Mouse (Mus musculus) left cerebral cortex, adult 2 months (tissue): Measurements from ENCODE around the gene Npr1. TPM values are rescaled to one million over a fixed set of nuclear protein-coding genes. Genes with fewer than 3 reads are reported as not detected.
A peak's percentile ranks its signal among the peaks of the same experiment; 100 is the strongest.

Experiments
- DNase-seq, 2 experiments: peaks; one replicate each; pipeline ENCODE4 v3.0.0; 2021 to 2022; ENCODE audit warnings: low spot score in 2 of 2, mixed read lengths in 1 of 2; ENCODE audit errors: extremely low spot score in 1 of 2
- H3K27ac ChIP-seq: fragments of 200-600 bp; 2 replicates; pipeline ENCODE4 v1.8.1; 2022
- H3K4me3 ChIP-seq: fragments of 200-600 bp; 2 replicates; pipeline ENCODE4 v1.8.1; 2022
- CTCF ChIP-seq: fragments of 200-600 bp; IDR thresholded peaks from 2 replicates; pipeline ENCODE4 v1.8.1; 2022; ENCODE audit warnings: antibody characterized with exemption, mild to moderate bottlenecking, moderate library complexity
- intact Hi-C: fragments of 180-260 bp; cut with DNase I; formaldehyde crosslinking; loops from one replicate; pipeline ENCODE4 v1.15.1; 2025
- total RNA-seq, 2 experiments: library from RNA; stranded (reverse); gene quantifications; 2 replicates each; pipeline ENCODE4 v1.2.3; 2021

The Npr1 gene
- total RNA-seq, 2 experiments from 2014 or later: 3.3 TPM

DNA sequence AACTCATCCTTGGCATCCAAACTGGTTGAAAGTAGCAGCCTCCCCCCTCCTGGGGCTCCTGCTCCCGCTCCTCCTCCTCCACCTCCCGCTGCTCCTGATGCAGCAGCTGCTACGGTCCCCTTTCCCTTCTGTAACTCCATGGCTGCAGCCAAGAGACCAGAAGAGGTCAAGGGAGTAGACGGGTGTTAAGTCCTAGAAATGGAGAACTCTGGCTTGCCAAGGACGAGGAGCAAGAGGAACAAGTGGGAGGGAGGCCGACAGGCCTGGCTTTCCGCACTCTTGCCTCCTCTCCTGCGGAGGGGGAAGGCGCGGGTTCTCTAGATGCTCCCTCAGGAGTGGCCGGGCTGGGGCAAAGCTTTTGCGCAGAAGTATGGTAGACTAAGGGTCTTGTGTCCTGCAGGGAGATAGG lies 32.9 kb downstream of the Npr1 start:
- intact Hi-C loops: loop anchor here (2.0 to 5.0 kb wide), 2 partner anchors 42 to 219 kb away; partner anchors contain the start of gene S100a7a
- peak; percentile 37 to 47 for DNase-seq
- TF ChIP-seq CTCF: no peak
- Histone ChIP-seq H3K4me3 (peak overlapping the region; percentile 79), H3K27ac (peak overlapping the region; percentile 99)

DNA sequence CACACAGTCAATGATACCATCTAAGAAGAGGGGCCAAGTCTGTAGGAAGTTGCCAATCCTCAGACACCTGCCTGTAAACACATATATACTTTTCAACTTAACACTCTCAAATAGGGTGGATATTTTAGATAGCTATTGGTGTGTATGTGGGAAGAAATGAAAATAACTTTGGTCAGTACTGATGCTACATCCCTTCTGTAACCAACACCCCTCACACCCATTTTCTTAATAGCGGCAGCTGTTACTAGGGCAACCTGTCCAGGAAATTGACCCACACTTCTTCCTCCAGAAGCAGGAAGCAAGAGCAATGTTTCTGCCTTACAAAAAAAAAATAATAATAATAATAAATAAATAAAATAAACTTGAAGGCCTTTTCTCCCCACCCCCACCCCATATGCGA lies 33.3 kb downstream of the Npr1 start:
- intact Hi-C loops: loop anchor here (2.0 to 5.0 kb wide), 2 partner anchors 42 to 220 kb away; partner anchors contain the start of gene S100a7a
- DNase-seq: no peak
- TF ChIP-seq CTCF: no peak
- Histone ChIP-seq H3K4me3 (peak overlapping the region; percentile 79), H3K27ac (no peak overlapping the region)

DNA sequence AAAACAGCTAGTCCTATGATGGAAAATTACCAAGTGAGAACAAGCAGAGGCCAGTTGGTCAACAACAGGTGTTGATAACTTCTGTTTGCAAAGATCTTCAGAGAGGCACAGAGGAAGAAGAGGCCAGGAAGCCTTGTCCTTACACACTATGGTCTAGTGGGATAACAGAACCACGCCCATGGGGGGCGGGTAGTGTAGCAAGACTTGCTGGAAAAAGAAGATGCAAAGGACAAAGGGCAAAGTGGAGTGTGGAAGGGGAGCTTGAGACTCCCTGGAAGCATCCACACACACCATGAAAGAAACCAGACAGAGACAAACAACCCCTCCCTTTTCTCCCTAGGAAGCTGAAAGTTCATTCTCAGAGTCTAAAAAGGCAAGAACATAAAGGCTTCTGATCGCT lies 36.1 kb downstream of the Npr1 start:
- no peak for DNase-seq
- intact Hi-C loops: no loop called here
- no peak for TF ChIP-seq CTCF
- no peak overlapping the region for H3K27ac ChIP-seq
- H3K4me3 ChIP-seq: no peak overlapping the region

DNA sequence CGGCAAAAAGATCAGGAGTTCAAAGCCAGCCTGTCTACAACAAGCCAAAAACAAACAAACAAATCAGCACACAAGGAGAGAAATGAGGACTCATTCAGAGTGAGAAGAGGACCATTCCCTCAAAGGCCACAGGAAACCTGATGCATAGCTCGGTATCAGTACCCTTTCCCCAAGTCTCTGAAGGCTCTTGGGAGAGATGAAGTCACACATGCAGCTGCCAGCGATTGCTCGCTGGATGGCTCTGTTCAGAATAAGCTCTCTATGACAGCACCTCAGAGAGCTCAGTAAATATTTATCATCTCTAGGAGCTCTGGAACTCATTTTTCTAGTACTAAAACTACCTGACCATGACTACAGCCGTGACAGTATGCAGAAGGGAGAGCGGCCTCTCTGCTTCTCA lies 37.5 kb downstream of the Npr1 start:
- H3K4me3 ChIP-seq: no peak overlapping the region
- no peak for DNase-seq
- H3K27ac ChIP-seq: no peak overlapping the region
- TF ChIP-seq CTCF: no peak
- intact Hi-C loops: no loop called here

DNA sequence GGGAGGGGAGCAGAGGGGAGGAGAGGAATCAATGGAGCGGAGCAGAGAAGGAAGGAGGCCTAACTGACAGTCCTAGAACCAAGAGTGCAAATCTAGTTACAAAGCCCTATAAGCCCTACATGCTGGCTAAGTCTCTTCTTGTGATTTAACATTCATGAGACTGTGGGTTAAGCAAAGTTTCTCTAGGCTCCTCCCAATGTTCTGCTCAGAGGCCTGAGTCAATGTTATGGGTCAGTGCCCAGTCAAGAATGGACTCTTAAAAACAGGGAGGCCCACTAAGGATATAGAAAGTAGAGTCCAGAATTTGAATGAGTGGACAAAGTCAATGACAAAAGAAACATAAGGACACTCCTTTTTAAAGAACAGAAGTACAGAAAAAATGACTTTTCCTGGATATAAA lies 38.1 kb downstream of the Npr1 start:
- H3K4me3 ChIP-seq: no peak overlapping the region
- no peak overlapping the region for H3K27ac ChIP-seq
- intact Hi-C loops: no loop called here
- TF ChIP-seq CTCF: no peak
- DNase-seq: no peak

DNA sequence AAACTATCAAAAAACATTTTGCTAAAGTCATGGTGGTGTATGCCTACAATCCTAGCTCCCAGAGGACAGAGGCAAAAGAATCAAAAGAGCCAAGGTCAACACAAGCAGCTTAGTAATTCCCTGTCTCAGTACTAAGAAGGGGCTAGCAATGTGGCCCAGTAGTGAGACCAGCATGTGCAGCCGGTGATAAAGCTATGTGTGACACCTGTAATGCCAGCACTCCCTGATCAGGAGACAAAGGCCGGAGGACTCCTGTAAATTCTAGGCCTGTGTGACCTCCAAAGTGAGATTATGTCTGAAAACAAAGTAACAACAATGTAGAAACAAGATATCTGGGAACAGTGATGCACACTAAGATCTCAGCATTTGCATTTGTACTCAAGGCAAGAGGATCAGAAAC lies 40.2 kb downstream of the Npr1 start:
- no peak overlapping the region for H3K27ac ChIP-seq
- intact Hi-C loops: no loop called here
- TF ChIP-seq CTCF: no peak
- H3K4me3 ChIP-seq: no peak overlapping the region
- no peak for DNase-seq

DNA sequence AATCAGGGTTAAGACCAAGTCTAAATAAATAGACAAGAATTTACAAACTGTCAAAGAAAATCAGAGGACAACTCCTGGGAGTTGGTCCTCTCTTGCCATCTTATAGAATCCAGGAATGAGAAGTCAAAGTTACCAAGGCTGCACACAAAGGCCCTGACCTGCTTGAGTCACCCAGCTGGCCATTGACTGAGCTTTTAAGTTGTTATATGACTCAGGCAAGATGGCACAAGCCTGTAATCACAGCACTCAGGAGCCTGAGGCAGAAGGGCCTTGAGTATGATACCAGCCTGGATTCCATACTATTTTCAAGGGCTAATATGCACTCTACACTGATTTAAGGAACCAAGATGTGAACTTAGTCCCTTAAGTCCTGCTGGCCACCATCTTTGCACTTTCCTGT lies 42.1 kb downstream of the Npr1 start:
- no peak for TF ChIP-seq CTCF

DNA sequence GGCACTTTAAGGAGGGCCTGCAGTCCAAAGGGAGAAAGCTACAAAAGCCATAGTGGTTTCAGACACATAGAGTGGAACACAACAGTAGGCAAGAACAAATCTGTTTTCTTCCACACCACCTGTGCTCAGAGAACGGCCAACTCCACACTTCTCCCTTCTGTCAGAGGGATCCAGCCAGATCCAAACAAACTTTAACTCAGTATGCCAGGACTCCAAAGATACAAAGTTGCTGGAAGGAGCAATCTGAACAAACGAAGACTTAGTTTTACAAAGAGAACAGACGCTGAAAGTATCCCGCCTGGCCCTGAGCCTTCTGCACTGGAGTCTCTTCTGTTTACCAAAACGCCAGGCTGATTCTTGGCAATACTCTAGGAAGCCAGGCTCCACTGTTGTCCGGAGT lies 45.0 kb downstream of the Npr1 start:
- no peak for TF ChIP-seq CTCF
- Histone ChIP-seq H3K4me3 (no peak overlapping the region), H3K27ac (no peak overlapping the region)
- intact Hi-C loops: no loop called here
- no peak for DNase-seq

More for the DNA sequence above, 42.1 kb downstream of the Npr1 start:
- H3K27ac ChIP-seq: no peak overlapping the region
- intact Hi-C loops: no loop called here
- H3K4me3 ChIP-seq: no peak overlapping the region
- no peak for DNase-seq

DNA sequence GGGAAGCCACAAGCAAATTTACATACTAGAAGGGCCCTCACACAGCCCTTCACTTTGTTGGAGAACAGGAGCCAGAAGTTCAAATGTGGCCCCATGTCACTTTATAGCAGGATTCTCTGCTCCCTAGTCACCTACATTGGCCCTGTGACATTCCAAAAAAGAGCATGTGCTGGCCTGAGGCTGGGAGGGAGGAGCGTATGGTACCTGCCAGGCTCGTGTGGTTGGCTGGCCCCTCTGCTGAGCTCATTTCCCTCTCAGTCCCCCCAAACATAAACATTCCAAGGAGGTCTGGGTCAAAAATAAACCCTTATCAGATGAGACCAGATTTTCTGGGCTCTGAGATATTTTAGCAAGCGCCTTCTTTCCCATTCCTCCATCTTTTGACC lies 52.7 kb downstream of the Npr1 start:
- intact Hi-C loops: loop anchor here (5.0 kb wide), 2 partner anchors 239 to 294 kb away; partner anchors contain the start of gene S100a7a
- TF ChIP-seq CTCF: no peak
- H3K27ac ChIP-seq: no peak overlapping the region
- H3K4me3 ChIP-seq: no peak overlapping the region
- DNase-seq: no peak

DNA sequence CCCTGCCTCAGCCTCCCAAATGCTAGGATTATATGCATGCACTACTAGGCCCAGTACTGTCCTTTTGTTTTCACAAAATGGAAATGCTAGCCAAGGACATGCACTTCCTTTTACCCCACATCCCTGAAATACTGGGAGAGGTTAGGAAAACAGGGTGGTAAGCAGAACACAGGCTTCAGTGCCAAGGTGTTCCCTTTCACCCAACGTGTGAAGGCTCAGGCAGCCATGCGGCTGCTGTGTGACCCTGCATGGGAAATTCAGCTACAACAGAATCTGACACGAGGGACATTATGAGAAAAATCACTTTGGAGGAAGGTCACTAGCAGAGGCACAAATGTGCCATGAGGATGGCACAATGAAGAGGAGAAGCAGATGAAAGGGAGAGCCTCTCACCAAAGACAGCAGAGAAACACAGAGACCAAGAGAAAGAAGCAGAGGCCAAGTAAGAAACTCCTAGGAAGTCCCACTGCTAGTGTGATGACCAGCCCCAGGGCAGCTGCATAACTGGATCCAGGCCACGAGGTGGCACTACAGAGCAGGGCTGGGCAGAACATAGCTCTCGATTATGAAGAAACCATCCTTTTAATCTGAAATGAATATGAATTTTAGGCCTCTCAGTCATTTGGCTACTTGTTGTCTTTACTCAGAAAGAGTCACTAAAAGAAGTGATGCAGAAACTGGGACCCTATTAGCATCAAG lies 53.2 kb downstream of the Npr1 start:
- peak; percentile 98 for TF ChIP-seq CTCF
- Histone ChIP-seq H3K27ac (no peak overlapping the region), H3K4me3 (no peak overlapping the region)
- intact Hi-C loops: loop anchor here (1.0 to 5.0 kb wide), 3 partner anchors 54 to 295 kb away; partner anchors contain the start of gene S100a7a
- DNase-seq: peak; percentile 58 to 75

DNA sequence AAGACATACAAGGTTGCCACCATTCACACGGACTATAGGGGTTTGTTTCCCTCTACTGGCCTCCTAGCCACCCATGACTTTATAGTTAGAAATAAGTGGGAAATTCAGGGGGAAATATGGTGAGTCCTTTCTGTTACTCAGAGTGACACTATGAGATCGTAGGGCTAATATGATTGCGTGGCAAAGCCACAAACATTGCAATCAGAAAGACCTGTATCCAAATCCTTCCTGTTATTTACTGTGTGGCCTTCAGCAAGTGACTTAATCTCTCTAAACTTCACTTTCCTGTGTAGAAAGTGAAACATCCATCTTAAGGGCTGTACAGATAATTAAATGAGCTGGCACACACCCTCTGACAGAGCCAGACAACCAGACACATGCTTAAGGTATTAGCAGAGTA lies 56.9 kb downstream of the Npr1 start:
- intact Hi-C loops: no loop called here
- H3K27ac ChIP-seq: no peak overlapping the region
- H3K4me3 ChIP-seq: no peak overlapping the region
- DNase-seq: no peak
- TF ChIP-seq CTCF: no peak

DNA sequence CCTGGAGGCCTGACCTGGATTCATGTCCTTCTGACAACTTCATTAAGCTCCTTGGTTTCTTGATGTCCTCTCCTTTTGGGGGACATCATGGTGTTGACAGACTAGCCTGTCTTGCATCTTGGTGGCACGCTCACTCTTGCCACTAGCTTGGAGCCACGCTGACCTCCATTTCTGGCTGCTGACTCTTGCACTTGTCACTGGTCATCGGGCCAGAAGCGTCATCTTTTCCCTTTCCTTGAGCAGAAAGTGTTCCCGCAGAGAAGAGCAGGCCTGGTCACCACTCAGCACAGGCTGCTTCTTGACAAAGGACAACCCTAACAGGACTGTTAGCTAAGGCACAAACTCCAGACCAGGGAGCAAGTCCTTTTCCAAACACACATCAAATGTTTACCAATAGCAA lies 59.3 kb downstream of the Npr1 start:
- H3K27ac ChIP-seq: no peak overlapping the region
- TF ChIP-seq CTCF: no peak
- no peak overlapping the region for H3K4me3 ChIP-seq
- DNase-seq: no peak
- intact Hi-C loops: no loop called here

DNA sequence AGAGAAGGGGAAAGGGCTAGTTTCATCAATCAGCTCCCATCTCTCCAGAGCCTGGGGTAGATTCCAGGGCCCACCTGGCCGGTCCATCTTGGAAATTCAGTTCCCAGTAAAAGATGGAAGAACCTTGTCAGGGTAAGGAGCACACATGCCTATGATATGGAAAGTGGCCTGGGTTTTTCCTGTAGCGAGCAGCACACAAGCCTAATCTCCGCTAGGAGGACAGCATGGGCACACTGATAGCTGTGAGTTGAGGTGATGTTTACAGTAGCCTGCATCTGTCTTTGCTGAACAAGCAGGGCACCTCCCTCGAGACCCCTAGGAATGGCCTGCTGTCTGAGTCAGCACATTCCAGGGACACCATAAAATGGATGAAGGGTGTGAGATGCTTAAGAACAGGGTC lies 61.1 kb downstream of the Npr1 start:
- DNase-seq: no peak
- no peak overlapping the region for H3K4me3 ChIP-seq
- no peak overlapping the region for H3K27ac ChIP-seq
- intact Hi-C loops: no loop called here
- TF ChIP-seq CTCF: no peak
